Mouse (Mus musculus) cerebellum, postnatal 4 days (tissue): ENCODE results near the gene Mug2.
"Not testable (repeated sequence)": the region's sequence is repeated elsewhere in the genome, so short reads cannot be mapped to it uniquely, and the experiment has no call there.

Experiments used
- DNase-seq, 2 experiments: peaks; one replicate each; pipeline ENCODE4 v3.0.0; 2022; ENCODE audit warnings: low spot score in 2 of 2, mixed read lengths in 1 of 2

Mug2 gene

GRCm38 (mm10) chr6:122006461-122006860, at the start of gene Mug2:
Mug2 (plus strand) TSS chr6:122006761.
- not testable (repeated sequence) for DNase-seq

- not testable (repeated sequence) for DNase-seq
These were observed 48.7 kb upstream of the Mug2 start for GRCm38 (mm10) chr6:121957803-121958349.

GRCm38 (mm10) chr6:121975701-121976100, 30.9 kb upstream of the Mug2 start:
- no peak for DNase-seq

- no peak for DNase-seq
These were observed 94.3 kb downstream of the Mug2 start for GRCm38 (mm10) chr6:122100904-122101303.

GRCm38 (mm10) chr6:122101671-122102070, 95.1 kb downstream of the Mug2 start:
- DNase-seq, result no peak

- no peak for DNase-seq
These were observed 110.4 kb downstream of the Mug2 start for GRCm38 (mm10) chr6:122116963-122117362.

- DNase-seq, result no peak
These were observed 123.0 kb downstream of the Mug2 start for GRCm38 (mm10) chr6:122129521-122129920.
